Mouse (Mus musculus): ENCODE measurements around the gene Mcf2l.

The Mcf2l gene

DNA sequence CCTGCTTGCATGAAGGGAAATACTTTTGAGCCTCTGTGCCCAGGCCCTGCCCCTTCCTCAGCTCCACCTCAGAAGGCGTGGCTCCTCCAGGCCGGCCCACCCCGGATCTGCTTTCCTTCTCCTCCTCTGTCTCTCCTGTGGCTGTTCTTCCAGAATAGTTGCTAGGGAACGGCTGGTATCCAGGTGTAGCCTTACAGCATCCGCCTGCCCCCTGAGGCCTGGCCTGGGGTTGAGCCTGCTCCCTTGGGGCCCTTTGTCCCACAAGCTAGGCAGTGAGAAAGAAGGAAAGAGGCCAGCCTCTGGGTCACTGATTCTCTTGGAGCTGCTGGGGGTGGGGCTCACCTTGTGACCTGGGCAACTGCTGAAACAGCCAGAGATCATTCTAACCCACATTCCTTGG is 38.4 kb downstream of the Mcf2l start:
- DNase-seq (ENCODE audit: low spot score) = no peak

DNA sequence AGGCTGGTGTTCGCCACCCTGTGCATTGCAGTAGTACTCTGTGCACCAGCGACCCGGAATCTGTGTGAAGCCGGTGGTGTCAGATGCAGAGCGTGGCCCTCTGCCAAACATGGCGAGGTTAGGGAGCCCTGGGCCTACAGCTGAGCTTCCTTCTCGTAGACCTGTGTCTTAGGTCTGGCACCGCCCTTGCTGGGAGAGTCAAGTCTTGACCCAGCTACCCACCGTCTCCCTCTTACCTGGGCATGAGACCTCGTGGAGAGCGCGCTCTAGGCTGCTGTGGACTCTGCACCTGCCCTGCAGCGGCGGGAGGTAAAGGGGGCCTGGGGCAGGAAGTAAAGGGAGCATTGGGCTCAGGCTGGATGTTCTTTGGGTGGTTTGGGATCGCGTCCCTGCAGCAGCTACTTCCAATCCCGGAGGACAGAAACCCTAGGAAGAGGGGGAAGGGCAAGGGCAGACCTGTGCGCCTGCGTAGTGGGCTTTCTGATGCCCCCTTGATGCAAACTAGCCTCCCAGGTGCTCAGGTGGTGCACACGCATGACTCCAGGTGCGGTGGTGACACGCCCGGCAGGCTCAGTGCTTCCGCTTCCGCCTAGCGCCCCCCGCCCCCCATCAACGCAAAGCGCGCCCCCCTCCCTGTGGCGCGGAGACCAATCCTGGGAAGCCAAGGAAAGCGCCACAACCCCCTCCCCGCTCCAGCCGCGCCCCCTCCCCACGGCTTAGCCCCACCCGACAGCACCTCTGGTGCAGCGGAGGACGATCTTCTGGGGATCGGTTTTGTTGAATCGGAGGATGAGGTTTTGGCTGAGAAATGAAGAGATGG is 41.8 kb downstream of the Mcf2l start:
- DNase-seq (ENCODE audit: low spot score) = no peak

DNA sequence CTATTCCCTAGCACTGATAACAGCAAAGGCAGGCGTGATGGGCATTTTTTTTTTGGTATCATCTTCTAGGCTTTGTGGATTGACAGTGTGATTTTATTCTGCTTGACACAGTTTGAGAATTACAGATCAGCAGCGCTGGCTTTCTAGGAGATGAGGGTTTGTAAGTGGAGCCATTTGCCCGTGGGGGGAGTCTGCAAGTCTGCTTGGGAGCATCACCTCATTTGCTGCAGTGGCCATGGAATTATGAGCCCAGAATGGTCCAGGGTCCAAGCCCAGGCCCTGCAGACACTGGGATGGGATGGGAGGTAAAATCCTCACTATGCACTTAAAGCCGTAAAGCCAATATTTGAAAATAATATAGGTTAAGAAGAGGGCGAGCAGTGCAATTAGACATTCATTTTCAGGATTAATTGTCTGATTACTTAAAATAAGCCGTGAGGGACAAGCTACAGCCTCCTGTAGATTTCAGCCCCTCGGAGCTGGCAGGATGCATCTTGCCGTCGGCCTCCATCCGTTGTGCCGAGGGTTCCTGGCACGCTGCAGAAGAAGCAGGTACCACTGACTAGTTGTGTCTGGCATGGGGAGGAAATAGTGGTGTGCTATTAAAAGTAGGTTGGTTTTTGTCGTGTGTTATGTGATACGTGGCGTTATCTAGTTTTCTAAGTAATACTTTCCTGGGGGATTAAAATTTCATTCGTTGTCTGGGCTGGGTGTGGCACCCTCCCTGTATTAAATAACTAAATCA is 42.7 kb downstream of the Mcf2l start:
- no peak for DNase-seq (ENCODE audit: low spot score)

DNA sequence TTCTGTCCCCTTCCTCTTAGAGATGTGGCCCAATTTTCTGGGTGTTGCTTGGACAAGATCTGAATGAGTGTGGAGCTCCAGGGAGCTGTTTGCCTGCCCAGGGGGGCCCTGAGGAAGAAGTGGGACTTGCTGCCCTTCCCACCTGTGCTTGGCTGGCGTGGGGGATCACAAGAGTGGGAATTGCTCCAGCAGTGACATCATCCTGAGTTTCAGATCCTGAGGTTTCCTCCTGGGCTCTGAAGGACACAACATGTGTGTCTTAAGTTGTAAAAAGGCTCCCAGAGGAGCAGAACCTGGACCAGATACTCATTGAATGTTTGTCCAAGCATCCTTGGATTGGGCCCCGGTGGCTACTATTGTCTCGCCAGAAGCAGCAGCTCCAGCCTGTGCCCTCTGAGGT is 43.4 kb downstream of the Mcf2l start:
- no peak for DNase-seq (ENCODE audit: low spot score)

DNA sequence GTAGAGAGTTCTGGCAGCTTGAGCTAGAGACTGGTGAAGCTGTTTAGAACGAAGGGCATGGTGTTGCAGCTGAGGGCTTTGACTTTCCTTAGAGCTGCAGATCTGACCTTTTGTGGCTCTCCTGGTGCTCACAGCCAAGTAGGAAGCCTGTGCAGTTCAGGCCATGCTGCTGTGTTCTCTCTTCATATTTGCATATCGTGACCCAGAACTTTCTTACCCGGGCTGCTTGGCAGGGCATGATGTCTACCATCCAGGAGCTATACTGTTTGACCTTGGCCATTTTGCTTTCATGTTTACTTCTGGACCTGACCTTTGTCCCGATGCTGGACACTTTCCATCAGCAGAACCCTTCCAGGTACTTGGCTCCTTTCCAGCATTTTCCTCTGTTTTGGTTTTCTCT is 44.2 kb downstream of the Mcf2l start:
- DNase-seq (ENCODE audit: low spot score) = no peak

DNA sequence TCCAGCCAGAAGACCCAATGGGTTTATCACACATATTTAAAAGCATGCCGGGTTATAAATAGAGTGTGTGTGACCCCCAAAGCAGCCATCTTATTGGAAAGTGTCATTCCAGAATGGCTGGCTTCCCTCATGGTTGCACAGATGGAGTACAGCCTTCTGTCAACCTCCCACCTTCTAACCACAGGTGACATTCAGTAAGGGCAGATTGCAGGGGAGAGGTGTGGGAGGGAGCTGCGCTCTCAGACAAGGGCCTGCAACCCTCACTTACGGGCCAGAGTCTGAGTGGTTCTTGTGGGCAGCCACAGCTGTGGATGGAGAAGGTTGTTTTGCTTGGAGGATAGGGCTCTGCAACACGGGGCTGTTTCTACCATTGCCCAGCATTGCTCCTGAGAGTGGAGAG is 47.0 kb downstream of the Mcf2l start:
- DNase-seq (ENCODE audit: low spot score) = no peak

DNA sequence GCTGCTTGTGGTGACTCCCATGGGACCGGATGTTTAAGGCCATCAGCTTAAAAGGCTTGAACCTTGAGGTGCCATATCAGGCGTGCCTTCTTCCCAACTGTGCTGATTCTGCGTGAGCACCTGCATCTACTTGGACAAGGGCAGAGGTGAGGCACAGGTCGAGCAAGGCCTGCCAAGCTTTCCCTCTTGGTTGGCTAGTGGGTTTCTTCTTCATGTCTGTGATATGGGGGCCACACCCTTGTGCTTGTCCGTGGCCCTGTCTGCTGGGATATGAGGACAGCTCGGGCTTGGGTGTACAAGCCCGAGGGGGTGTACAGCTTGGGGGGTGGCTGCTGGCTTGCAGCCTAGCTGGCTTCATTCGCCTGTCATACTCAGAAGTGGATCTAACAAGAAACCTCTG is 51.4 kb downstream of the Mcf2l start:
- no peak for DNase-seq (ENCODE audit: low spot score)

DNA sequence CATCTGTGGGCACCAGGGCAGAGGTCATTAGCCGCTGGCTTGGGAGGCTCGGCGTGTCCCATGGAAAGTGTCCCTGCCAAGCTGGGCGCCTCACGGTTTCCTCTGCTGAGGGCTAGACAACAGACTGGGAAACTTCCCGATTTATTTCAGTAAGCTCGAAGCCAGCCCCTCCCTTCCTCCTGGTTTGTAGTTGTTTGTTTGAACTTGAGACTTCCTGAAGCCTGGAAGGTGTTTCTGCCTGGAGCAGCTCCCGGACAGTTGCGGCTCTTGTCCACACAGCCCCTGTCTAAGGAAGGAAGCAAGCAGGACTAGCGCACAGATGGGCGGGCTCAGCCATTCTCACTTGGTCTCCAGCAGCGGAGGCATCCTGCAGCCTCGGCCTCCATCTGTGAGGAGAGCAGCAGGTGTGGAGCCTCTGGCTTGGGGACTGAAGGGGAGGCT is 52.4 kb downstream of the Mcf2l start:
- DNase-seq (ENCODE audit: low spot score) = peak; percentile 86

DNA sequence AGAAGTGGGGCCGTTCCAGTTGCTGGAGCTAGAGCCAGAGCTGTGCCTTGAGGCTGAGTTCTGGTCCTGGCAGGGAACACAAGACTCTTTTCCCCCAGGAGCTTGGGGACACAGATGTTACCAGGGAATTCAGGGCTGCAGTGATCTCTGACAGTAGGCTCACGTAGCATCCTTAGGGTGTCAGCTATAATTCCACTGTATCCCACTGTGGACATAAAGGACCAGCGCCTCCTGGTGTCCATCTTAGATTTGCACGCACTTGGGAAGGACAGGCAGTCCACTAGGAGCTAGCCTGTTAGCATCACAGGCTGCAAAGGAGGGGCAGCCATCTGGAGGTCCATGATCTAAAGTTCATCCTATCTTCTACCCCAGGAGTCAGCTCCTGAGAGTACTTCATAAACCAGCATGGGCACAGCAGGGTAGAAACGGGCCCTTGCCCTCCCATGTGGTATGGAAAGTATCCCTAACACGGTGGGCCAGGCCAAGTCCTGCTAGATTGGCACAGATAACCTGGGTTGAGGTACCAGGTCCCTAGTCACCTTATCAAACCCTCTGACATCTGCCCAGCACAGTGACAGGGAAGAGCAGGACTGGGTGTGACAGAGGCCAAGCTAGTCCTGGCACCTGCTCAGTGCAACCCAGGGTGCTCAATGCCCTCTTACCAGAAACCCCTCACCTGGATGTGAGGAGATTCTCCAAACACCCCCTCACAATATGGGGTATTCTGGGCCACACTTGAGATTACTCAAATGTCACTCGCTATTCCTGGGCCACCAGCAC is 53.8 kb downstream of the Mcf2l start:
- DNase-seq (ENCODE audit: low spot score) = peak; percentile 80

DNA sequence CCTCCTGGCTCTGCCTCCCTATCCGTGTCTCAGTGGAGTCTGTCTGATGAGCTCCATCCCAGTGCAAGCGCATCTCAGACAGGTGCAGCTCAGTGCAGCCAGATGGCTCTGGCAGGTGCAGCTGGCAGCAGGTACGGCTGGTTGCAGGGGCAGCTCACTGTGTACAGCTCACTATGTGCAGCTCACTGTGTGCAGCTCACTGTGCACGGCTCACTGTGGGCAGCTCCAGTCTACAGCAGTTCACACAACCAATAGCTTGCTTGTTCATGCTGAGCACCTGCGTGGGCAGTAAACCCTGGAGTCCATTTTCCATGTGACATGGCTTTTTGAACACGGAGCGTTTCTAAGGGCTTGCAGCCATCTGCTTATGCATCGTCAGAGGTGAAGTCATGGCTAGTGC is 54.4 kb downstream of the Mcf2l start:
- no peak for DNase-seq (ENCODE audit: low spot score)

DNA sequence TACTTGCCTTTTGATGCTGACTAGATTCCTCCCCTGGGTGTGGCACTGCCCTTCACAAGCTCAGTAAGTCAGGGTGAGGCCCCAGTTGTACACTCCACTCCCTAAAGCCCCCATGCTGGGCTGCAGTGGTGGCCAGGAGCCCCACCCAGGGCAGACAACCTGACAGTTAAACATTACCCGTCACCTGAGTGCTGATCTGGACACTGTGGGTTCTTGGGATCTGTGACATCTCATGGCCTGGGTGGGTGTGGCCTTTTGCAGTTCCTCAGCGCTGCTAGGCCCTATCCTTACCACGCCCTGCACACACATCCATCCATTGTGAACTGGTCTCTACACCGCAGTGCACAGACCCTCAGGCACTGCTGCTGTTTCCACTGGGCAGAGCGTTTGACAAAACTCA is 55.3 kb downstream of the Mcf2l start:
- DNase-seq (ENCODE audit: low spot score) = no peak

DNA sequence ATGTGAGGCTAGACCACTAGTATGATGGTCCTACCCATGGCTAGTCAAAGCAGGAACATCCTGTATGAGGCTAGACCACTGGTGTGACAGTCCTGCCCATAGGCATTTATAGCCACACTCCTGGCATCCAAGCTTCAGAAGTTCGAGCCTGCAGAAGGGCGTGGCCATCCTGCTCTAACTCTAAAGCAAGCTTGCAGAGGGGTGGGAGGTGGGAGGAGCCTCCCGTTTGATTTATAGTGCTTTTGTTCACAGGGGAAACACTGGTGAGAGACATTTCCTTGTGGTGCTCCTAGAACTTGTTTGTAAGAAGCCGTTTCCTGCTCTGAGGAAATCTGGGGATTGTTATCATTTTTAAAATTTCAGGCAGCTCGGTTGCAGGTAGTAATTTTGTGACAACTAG is 56.7 kb downstream of the Mcf2l start:
- DNase-seq (ENCODE audit: low spot score) = peak; percentile 59

DNA sequence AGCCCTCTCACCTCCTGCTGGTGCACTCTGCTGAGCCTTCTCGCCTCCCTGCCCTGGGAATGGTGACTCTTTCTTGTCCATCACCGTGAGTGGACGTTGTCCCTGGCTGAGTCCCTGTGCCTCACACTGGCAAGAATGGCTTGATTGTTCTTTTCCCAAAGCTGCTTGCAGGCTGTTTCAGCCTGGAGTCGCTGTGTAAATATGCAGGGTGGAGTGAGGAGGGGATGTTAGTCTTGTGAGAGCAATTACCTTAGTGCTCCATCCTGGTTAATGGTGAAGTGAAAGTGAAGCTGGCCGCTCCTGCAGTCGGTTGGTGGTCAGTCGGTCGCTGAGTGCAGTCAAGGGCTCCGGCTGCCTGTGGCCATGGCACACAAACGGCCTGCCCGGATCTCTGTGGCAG is 57.8 kb downstream of the Mcf2l start:
- peak; percentile 18 for DNase-seq (ENCODE audit: low spot score)

DNA sequence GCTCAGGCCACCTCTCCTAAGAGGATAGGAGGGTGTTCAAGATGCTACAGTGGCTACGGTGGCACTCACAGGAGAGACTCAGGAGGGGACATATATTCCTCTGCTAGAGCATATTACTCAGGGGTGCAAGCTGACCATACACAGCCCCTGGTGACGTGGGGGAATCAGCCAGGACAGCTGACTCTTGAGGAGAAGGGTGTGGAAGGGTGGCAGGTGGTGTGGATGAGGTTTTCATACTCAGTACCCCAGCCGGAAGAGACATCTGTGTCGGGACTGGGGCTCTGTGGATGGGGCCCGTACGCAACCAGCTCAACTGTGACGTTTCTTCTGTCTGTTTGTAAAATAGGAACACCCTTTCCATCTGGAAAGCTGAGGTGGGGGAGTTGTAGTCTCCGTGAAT is 58.9 kb downstream of the Mcf2l start:
- DNase-seq (ENCODE audit: low spot score) = no peak

DNA sequence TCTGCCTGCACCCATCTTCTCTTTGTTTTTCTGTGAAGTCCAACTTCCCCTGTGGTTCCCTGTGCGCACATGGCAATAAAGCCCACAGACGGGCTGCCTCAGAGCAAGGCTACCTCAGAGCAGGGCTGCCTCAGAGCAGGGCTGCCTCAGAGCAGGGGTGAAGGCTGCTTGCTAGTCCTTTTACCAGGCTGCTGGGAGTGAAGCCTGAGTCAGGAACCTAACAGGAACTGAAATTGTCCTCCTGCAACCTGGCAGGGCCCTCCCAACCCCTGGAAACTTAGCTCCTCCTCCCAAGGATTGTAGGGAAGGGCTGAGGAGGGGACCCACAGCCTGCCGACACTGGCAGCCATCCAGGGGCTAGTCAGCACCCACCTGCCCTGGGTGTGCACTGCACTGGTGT is 60.2 kb downstream of the Mcf2l start:
- no peak for DNase-seq (ENCODE audit: low spot score)

DNA sequence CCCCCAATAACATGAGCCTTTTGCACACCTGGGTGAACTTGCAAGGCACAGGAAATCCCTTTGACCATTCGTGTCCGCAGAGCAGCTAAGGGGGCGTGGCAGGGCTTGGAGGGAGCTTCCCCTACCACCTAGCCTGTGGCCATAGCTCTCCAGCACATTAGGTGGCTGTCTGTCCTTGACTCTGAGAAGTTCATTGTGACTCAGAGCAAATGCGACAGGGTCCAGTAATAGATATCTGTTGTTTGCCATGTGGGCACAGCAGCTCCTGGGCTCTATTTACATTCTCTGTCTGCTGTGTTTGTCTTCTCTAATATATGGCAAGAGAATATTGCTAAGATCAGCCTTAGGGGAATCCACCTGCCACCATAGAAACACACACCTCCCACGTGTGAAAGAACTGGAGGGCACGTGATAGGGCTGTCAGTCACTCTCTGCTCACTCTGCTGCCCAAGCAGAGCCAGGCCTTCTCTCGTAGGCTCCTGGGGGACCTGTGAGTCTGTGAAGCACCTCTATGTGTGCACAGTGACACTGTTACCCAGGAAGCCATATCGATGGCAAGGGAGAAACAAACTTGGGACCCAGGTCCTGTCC is 60.9 kb downstream of the Mcf2l start:
- no peak for DNase-seq (ENCODE audit: low spot score)

DNA sequence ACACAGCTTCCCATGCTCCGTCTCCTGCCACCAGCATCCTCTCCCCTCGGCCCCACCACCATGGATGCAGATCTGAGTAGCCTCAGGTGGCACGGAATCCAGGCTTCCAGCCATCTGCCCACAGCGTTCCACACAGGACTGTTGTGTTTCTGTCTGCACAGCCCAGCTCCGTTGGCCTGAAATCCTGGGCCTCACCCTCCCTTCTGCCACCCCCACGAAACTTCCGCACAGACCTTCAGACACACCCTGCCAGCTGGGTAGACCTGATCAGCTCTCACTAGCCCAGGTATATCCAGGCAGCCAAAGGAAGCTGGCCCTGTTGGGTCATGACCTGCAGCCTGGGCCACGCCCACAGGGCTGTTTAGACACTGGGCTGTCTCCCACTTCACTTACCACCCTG is 66.9 kb downstream of the Mcf2l start:
- DNase-seq (ENCODE audit: low spot score) = no peak

DNA sequence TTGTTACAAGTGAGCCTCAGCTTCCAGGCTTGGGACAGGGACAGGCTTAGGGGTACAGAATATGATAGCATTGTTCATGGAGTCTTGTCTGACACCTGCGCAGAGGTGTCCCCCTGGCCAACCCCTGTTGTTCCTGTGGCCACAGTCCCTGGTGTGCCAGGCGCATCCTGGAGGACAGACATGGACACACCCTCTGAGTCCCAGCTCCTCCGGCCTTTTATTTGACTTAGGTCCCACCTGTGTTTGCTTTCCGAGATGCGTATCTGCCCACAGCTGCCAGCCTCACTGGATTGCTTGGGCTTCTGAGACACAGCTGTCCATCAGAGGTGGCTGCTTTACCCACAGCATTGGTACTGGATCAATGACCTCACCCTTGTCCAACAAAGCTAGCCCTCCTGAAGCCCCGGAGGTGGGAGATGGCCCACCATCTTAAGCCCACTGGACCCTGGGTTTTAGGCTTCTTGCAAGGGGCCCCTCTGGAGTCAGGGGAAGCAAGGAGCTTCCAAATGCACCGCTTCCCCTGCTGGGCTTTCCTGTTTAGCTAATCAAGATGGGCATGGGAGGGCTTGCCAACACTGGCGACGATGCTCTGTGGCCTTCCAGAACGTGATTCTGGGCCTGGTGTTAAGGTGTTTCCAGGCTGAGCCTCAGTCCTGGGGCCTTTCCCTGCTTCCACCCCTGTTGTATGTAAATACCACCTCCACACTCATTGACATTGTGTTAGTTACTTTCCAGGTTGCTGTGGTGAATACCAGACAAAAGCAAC is 67.7 kb downstream of the Mcf2l start:
- no peak for DNase-seq (ENCODE audit: low spot score)

DNA sequence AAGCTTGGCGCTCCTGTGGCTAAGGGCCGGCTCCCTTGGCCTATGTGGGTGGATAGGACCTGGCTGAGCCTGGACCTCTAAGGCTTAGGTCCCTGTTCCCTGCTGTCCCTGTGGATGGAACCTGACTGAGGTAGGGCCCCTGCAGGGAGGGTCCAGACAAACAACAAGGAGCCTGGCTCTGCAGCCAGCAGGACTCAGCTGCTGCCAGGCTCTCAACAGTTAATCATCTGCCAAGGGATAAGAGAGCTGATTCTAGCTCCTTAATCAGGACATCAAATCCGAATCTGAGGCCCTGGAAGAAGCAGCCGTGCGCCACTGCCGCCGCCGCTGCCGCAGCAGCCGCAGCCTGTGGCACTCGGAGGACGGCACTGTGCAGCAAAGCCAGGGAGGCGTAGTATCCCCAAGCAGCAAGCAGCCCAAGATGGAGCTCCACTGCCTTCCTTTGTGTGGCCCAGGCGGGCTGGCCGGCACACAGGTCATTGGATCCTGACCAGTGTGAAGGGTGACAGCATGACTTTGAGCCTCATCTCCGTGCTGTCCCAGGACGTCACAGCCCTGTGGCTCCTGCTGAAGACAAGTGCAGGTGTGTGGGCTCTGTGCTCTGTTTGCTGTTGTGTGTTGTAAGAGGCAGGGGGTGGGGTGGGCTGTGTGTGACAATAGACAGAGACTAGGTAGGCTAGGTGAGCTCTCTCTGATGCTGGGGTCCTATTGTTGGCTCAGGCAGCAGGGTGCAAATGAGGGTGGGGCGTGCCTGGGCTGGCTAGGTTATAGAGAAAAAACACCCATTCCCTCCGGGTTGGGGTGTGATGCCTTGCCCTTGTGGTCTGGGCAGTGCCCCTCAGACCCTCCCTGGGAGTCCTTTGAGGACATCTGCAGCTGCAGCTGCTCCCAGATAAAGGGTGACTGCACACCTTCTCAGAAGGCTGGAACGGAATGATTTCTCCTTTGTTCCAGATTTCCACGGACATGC is 74.3 kb downstream of the Mcf2l start:
- no peak for DNase-seq (ENCODE audit: low spot score)

DNA sequence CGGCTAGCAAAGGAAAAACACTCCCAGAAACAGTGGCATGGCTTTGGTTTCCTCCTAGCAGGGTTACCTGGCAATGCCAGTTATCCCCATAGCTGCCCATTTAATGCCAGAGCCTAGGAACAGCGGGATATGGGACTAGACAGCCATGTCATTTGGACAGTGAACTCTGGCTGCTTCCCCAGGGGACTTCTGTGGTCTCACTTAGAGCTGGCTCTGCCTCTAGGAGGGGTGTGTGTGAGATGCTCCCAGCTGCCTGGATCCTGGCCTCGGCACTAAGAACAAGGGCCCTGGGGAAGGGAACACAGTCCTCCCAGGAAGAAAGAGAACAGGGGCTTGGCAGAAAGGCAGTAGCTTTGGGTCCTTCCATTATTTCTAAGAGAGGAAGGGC is 75.0 kb downstream of the Mcf2l start:
- DNase-seq (ENCODE audit: low spot score) = no peak
